Mouse (Mus musculus) neural tube, embryonic 14.5 days (tissue): ENCODE measurements around the gene Tepsin. TPM values are rescaled to one million over a fixed set of nuclear protein-coding genes. Genes with fewer than 3 reads are reported as not detected.
A peak's percentile ranks its signal among the peaks of the same experiment; 100 is the strongest.

ENCODE experiments used
- ATAC-seq: fragments of 200-750 bp; cut with Nextera tagmentation; 2 replicates; pipeline ENCODE4 v1.8.0; 2017; ENCODE audit warnings: low read depth, mild to moderate bottlenecking, moderate TSS enrichment, moderate library complexity
- H3K27ac ChIP-seq: fragments of 300-500 bp; sonication (generic); 2 replicates; pipeline ENCODE4 v1.5.1; 2014; ENCODE audit warnings: low read depth, mild to moderate bottlenecking, control low read depth, low read length, moderate library complexity, mixed read lengths
- H3K27me3 ChIP-seq: fragments of 300-500 bp; sonication (generic); 2 replicates; pipeline ENCODE4 v1.6.1; 2014; ENCODE audit warnings: low read length; ENCODE audit not compliant: control insufficient read depth, insufficient read depth
- H3K36me3 ChIP-seq: fragments of 300-500 bp; sonication (generic); 2 replicates; pipeline ENCODE4 v1.6.1; 2014; ENCODE audit warnings: low read length, mixed read lengths; ENCODE audit not compliant: control insufficient read depth, insufficient read depth
- H3K4me1 ChIP-seq: fragments of 300-500 bp; sonication (generic); 2 replicates; pipeline ENCODE4 v1.6.1; 2014; ENCODE audit warnings: low read length; ENCODE audit not compliant: control insufficient read depth, insufficient read depth
- H3K4me2 ChIP-seq: fragments of 300-500 bp; sonication (generic); 2 replicates; pipeline ENCODE4 v1.6.1; 2014; ENCODE audit warnings: mild to moderate bottlenecking, low read depth, low read length, control low read depth
- H3K4me3 ChIP-seq: fragments of 300-500 bp; sonication (generic); 2 replicates; pipeline ENCODE4 v1.5.1; 2014; ENCODE audit warnings: low read depth, low read length, control low read depth, mixed read lengths
- H3K9ac ChIP-seq: fragments of 300-500 bp; sonication (generic); replicated peaks from 2 replicates; pipeline ENCODE4 v1.6.1; 2014; ENCODE audit warnings: low read depth, mild to moderate bottlenecking, control low read depth, low read length, mixed read lengths
- H3K9me3 ChIP-seq: fragments of 300-500 bp; sonication (generic); 2 replicates; pipeline ENCODE4 v1.6.1; 2016; ENCODE audit warnings: low read length; ENCODE audit not compliant: control insufficient read depth
- WGBS: fragments of 180-500 bp; shearing (Covaris S2); extraction: QIAGEN DNeasy Blood & Tissue Kit; methylation state at CpG from one replicate; pipeline ENCODE4 v1.1.7; 2014; 5-methylcytosine and 5-hydroxymethylcytosine counted together
- polyA plus RNA-seq: library from polyadenylated mRNA; unstranded; fragments of >200 nt; fragmentation: Nextera tagmentation; extraction: Ambion mirVana; gene quantifications from 2 replicates; pipeline ENCODE4 v1.2.1, GENCODE M21; 2014

The Tepsin gene
- polyA plus RNA-seq, 1 experiment from 2014 or later = 21.1 TPM

GRCm38 (mm10) chr11:120060634-120061033 is 37.9 kb downstream of the Tepsin start:
- ATAC-seq = no peak
- Histone ChIP-seq H3K4me2 (no peak overlapping the region), H3K9ac (no peak overlapping the region), H3K9me3 (no peaks in the 10 kb centered on the region), H3K4me3 (no peak overlapping the region), H3K27me3 (no peaks in the 10 kb centered on the region), H3K4me1 (no peaks in the 10 kb centered on the region), H3K36me3 (peaks cover 16% of the 10 kb centered on the region), H3K27ac (no peak overlapping the region)
- WGBS = 83% methylated on average over 8 of the region's 8 CpGs

- Histone ChIP-seq H3K27ac (no peak overlapping the region), H3K4me3 (no peak overlapping the region), H3K27me3 (no peaks in the 10 kb centered on the region), H3K4me1 (0 out of 2 replicates have a peak, but pooled peaks cover 4% of the 10 kb centered on the region), H3K36me3 (no peaks in the 10 kb centered on the region), H3K4me2 (no peak overlapping the region), H3K9me3 (no peaks in the 10 kb centered on the region), H3K9ac (no peak overlapping the region)
- no peak for ATAC-seq
- WGBS = 87% methylated on average over 12 of the region's 12 CpGs
These were observed 42.4 kb downstream of the Tepsin start for GRCm38 (mm10) chr11:120055953-120056732.

GRCm38 (mm10) chr11:120053846-120054245 is 44.7 kb downstream of the Tepsin start:
- 85% methylated on average over 4 of the region's 4 CpGs for WGBS
- ATAC-seq = no peak
- Histone ChIP-seq H3K9ac (no peak overlapping the region), H3K9me3 (no peaks in the 10 kb centered on the region), H3K27me3 (no peaks in the 10 kb centered on the region), H3K4me3 (no peak overlapping the region), H3K4me1 (peaks cover 4% of the 10 kb centered on the region; the same call in 1 of the 2 replicates), H3K4me2 (no peak overlapping the region), H3K36me3 (no peaks in the 10 kb centered on the region), H3K27ac (no peak overlapping the region)

GRCm38 (mm10) chr11:120052274-120052673 is 46.3 kb downstream of the Tepsin start:
- H3K27me3 ChIP-seq = no peaks in the 10 kb centered on the region
- no peak overlapping the region for H3K4me2 ChIP-seq
- no peak overlapping the region for H3K9ac ChIP-seq
- WGBS = 71% methylated on average over 9 of the region's 9 CpGs
- H3K4me1 ChIP-seq = peaks cover 17% of the 10 kb centered on the region; the same call in 1 of the 2 replicates
- no peak overlapping the region for H3K4me3 ChIP-seq
- ATAC-seq = no peak
- no peaks in the 10 kb centered on the region for H3K36me3 ChIP-seq
- H3K9me3 ChIP-seq = no peaks in the 10 kb centered on the region
- H3K27ac ChIP-seq = no peak overlapping the region

- Histone ChIP-seq H3K27ac (peak overlapping the region; percentile 55; the same call in 1 of the 2 replicates), H3K4me1 (peaks cover 20% of the 10 kb centered on the region), H3K4me3 (no peak overlapping the region), H3K9ac (0 out of 2 replicates have a peak overlapping the region, but pooled peaks have one; percentile 25), H3K27me3 (no peaks in the 10 kb centered on the region), H3K36me3 (no peaks in the 10 kb centered on the region), H3K4me2 (no peak overlapping the region), H3K9me3 (no peaks in the 10 kb centered on the region)
- ATAC-seq = no peak
- 38% methylated on average over 14 of the region's 14 CpGs for WGBS
These were observed 47.3 kb downstream of the Tepsin start for GRCm38 (mm10) chr11:120051124-120051811.

GRCm38 (mm10) chr11:120049067-120049466 is 49.5 kb downstream of the Tepsin start:
- no peak overlapping the region for H3K4me3 ChIP-seq
- no peak overlapping the region for H3K27ac ChIP-seq
- no peak for ATAC-seq
- no peaks in the 10 kb centered on the region for H3K27me3 ChIP-seq
- no peak overlapping the region; the same call in 1 of the 2 replicates for H3K4me2 ChIP-seq
- H3K9me3 ChIP-seq = no peaks in the 10 kb centered on the region
- 83% methylated on average over 8 of the region's 8 CpGs for WGBS
- H3K36me3 ChIP-seq = no peaks in the 10 kb centered on the region
- H3K9ac ChIP-seq = no peak overlapping the region
- peaks cover 37% of the 10 kb centered on the region for H3K4me1 ChIP-seq

- Histone ChIP-seq H3K36me3 (no peaks in the 10 kb centered on the region), H3K4me2 (peak overlapping the region; percentile 85), H3K27me3 (no peaks in the 10 kb centered on the region), H3K9ac (peak overlapping the region; percentile 78), H3K4me3 (peak overlapping the region; percentile 52), H3K9me3 (no peaks in the 10 kb centered on the region), H3K4me1 (peaks cover 39% of the 10 kb centered on the region), H3K27ac (peak overlapping the region; percentile 80)
- WGBS = 1% methylated on average over 18 of the region's 23 CpGs
- ATAC-seq = peak; percentile 23; the same call in 1 of the 2 replicates
These were observed 50.3 kb downstream of the Tepsin start for GRCm38 (mm10) chr11:120048252-120048556.

GRCm38 (mm10) chr11:120047531-120048251 is 50.8 kb downstream of the Tepsin start:
- Histone ChIP-seq H3K36me3 (no peaks in the 10 kb centered on the region), H3K9ac (peak overlapping the region; percentile 78), H3K9me3 (no peaks in the 10 kb centered on the region), H3K27me3 (no peaks in the 10 kb centered on the region), H3K4me3 (peak overlapping the region; percentile 52), H3K27ac (peak overlapping the region; percentile 80), H3K4me2 (peak overlapping the region; percentile 85), H3K4me1 (peaks cover 39% of the 10 kb centered on the region)
- 6% methylated on average over 23 of the region's 23 CpGs for WGBS
- peak; percentile 25; the same call in 1 of the 2 replicates for ATAC-seq
